Mouse (Mus musculus) E14TG2a.4 (cell line): ENCODE measurements at regions not wholly inside any gene's neighbourhood (a gene's known extent, or its start where the extent isn't known, plus 50 kb on each side); places are given as distances from the start of the nearest gene placed in this dataset.

Source experiments
- CTCF ChIP-seq: conservative IDR thresholded peaks from 2 replicates; pipeline ENCODE4 v1.5.1; 2014; ENCODE audit warnings: low read length
- NANOG ChIP-seq: IDR thresholded peaks from 2 replicates; pipeline ENCODE4 v1.6.1; 2014; ENCODE audit warnings: borderline replicate concordance, low read length, mixed read lengths
- POU5F1 ChIP-seq: IDR thresholded peaks from 2 replicates; pipeline ENCODE4 v1.6.1; 2014; ENCODE audit warnings: low read length, borderline replicate concordance

DNA sequence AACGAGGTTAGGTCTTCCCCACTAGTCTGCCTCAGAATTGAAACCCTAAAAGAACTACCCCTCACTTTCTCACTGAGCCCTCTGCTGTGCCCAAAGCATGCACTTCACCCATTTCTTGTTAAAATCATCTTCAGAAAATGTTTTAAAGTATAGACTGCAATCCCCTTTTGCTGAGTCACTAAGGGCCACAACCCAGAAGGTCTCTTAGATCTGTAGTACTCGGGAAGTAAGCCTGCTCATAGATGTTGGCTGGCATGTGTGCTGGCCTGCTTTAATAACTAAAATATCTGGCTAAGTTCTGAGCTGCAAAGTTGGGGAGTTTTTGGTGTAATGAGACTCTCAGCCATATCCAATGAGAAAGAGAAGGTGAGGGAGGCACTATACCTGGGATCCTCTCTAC, 329.9 kb downstream of the Insc start:
- no peak for TF ChIP-seq CTCF
- TF ChIP-seq NANOG = no peak
- no peak for TF ChIP-seq POU5F1
